ENCODE assay signal across 9 mouse cellular contexts in genomic region chr7:141408833-141409232, GRCm38 (mm10). TPM values are rescaled to one million over a fixed set of nuclear protein-coding genes. Genes with fewer than 3 reads are reported as not detected.
A peak's percentile ranks its signal among the peaks of the same experiment; 100 is the strongest.
DNase-seq lines count a peak whose midpoint lies in the region; ATAC-seq and TF ChIP-seq lines count a peak whose summit lies in the region.
"Had no signal": no experiment of that assay in that cellular context is flagged by ENCODE, and none has a peak within 500 bp of the region (broad histone marks: within the 10 kb centered on the region; RNA-seq: fewer than 3 reads in every experiment).

No protein-coding gene starts in this region.

- peak overlapping the region; percentile 60; the same call in 1 of the 2 replicates for H3K9ac ChIP-seq in hindbrain, embryonic 13.5 days
- H3K9ac ChIP-seq in lung, postnatal 0 days (replicated peaks; ENCODE audit: low read depth): no peak overlapping the region

- no peak overlapping the region for H3K4me3 ChIP-seq in hindbrain, embryonic 13.5 days
- no peak overlapping the region for H3K4me3 ChIP-seq in lung, postnatal 0 days (ENCODE audit: low read depth, low read length)

- no peak overlapping the region for H3K4me2 ChIP-seq in hindbrain, embryonic 13.5 days
- H3K4me2 ChIP-seq in lung, postnatal 0 days (replicated peaks; ENCODE audit: low read depth, low read length): no peak overlapping the region

- H3K9me3 ChIP-seq in hindbrain, embryonic 13.5 days: no peaks in the 10 kb centered on the region
- H3K9me3 ChIP-seq in lung, postnatal 0 days (ENCODE audit: low read length): no peaks in the 10 kb centered on the region

- peaks cover 25% of the 10 kb centered on the region for H3K4me1 ChIP-seq in hindbrain, embryonic 13.5 days (replicated peaks)
- H3K4me1 ChIP-seq in lung, postnatal 0 days (ENCODE audit: insufficient read depth, low read depth, low read length): no peaks in the 10 kb centered on the region; the same call in 1 of the 2 replicates

- peak; percentile 97 for TF ChIP-seq CTCF in lung, postnatal 0 days (IDR thresholded peaks at IDR 0.05)

- peak; percentile 43 for ATAC-seq in hindbrain, embryonic 13.5 days (ENCODE audit: low FRiP score)
- peak; percentile 74 for ATAC-seq in lung, postnatal 0 days

- no peaks in the 10 kb centered on the region for H3K27me3 ChIP-seq in hindbrain, embryonic 13.5 days
- no peaks in the 10 kb centered on the region for H3K27me3 ChIP-seq in lung, postnatal 0 days (replicated peaks; ENCODE audit: insufficient read depth, low read length)

- peaks cover 37% of the 10 kb centered on the region for H3K36me3 ChIP-seq in hindbrain, embryonic 13.5 days
- no peaks in the 10 kb centered on the region for H3K36me3 ChIP-seq in lung, postnatal 0 days (ENCODE audit: insufficient read depth, low read length)

- TF ChIP-seq EP300 in lung, postnatal 0 days (IDR thresholded peaks at IDR 0.05): no peak

- H3K27ac ChIP-seq in hindbrain, embryonic 13.5 days: 0 out of 2 replicates have a peak overlapping the region, but pooled peaks have one; percentile 14
- no peak overlapping the region for H3K27ac ChIP-seq in lung, postnatal 0 days (ENCODE audit: low read length)
- H3K27ac ChIP-seq: macrophage had no signal

- peak; percentile 91 for DNase-seq in MN1 (ENCODE audit: low spot score)
- DNase-seq in cerebellum, adult 9-11 months: peak; percentile 95
- peak; percentile 66 to 95 for DNase-seq in frontal cortex, adult 2 months (ENCODE audit: extremely low spot score in 1 of 2, low spot score in 1 of 2)
- peak; percentile 90 to 91 for DNase-seq in layer of hippocampus, postnatal 10 days (ENCODE audit: low spot score in 2 of 2)
- DNase-seq in lung, postnatal 0 days (ENCODE audit: low spot score): peak; percentile 90
- peak; percentile 65 for DNase-seq in ovary, postnatal 10 days (ENCODE audit: low spot score)
- peak; percentile 75 for DNase-seq in thymus, postnatal 0 days (ENCODE audit: low spot score)

- WGBS in hindbrain, embryonic 13.5 days: 12% methylated on average over 11 of the region's 11 CpGs
- WGBS in lung, postnatal 0 days: 11% methylated on average over 11 of the region's 11 CpGs

RNA-seq across cellular contexts. Expression of gene Gatd1, which starts 5.1 kb away (rescaled TPM):
- 49.9 and 55.6 TPM in 2 replicates for polyA plus RNA-seq in frontal cortex, adult 2 months (2012; rRNA removed)
- polyA plus RNA-seq in hindbrain, embryonic 13.5 days (2015; fragmentation: Nextera tagmentation; extraction: Ambion mirVana): 57.4 and 58.5 TPM in 2 replicates
- 10 to 100 TPM; 34.4 to 39.3 TPM for total RNA-seq in layer of hippocampus, postnatal 10 days (2021)
- polyA plus RNA-seq in lung, postnatal 0 days (2015; fragmentation: Nextera tagmentation; extraction: Ambion mirVana): 49.8 and 52.3 TPM in 2 replicates
- 52.1 and 53.8 TPM in 2 replicates for polyA plus RNA-seq in thymus, postnatal 0 days (2015; fragmentation: Nextera tagmentation; extraction: Ambion mirVana)

RNA-seq across cellular contexts. Expression of gene Taldo1, which starts 16.8 kb away (rescaled TPM):
- 151 and 152 TPM in 2 replicates for polyA plus RNA-seq in frontal cortex, adult 2 months (2012; rRNA removed)
- polyA plus RNA-seq in hindbrain, embryonic 13.5 days (2015; fragmentation: Nextera tagmentation; extraction: Ambion mirVana): 333 and 346 TPM in 2 replicates
- 100 to 1,000 TPM; 115 to 126 TPM for total RNA-seq in layer of hippocampus, postnatal 10 days (2021)
- polyA plus RNA-seq in lung, postnatal 0 days (2015; fragmentation: Nextera tagmentation; extraction: Ambion mirVana): 260 and 276 TPM in 2 replicates
- 379 and 423 TPM in 2 replicates for polyA plus RNA-seq in thymus, postnatal 0 days (2015; fragmentation: Nextera tagmentation; extraction: Ambion mirVana)

RNA-seq across cellular contexts. Expression of gene Cend1, which starts 20.5 kb away (rescaled TPM):
- polyA plus RNA-seq in frontal cortex, adult 2 months (2012; rRNA removed): 204 and 235 TPM in 2 replicates
- 68.3 and 73.4 TPM in 2 replicates for polyA plus RNA-seq in hindbrain, embryonic 13.5 days (2015; fragmentation: Nextera tagmentation; extraction: Ambion mirVana)
- 100 to 1,000 TPM; 259 to 281 TPM for total RNA-seq in layer of hippocampus, postnatal 10 days (2021)
- polyA plus RNA-seq in lung, postnatal 0 days (2015; fragmentation: Nextera tagmentation; extraction: Ambion mirVana): 0.25 TPM in 2 replicates
- 0.24 and 0.26 TPM in 2 replicates for polyA plus RNA-seq in thymus, postnatal 0 days (2015; fragmentation: Nextera tagmentation; extraction: Ambion mirVana)
- polyA plus RNA-seq: macrophage had no signal

RNA-seq across cellular contexts. Expression of gene Slc25a22, which starts 28.9 kb away (rescaled TPM):
- 227 and 251 TPM in 2 replicates for polyA plus RNA-seq in frontal cortex, adult 2 months (2012; rRNA removed)
- 71.3 and 76.3 TPM in 2 replicates for polyA plus RNA-seq in hindbrain, embryonic 13.5 days (2015; fragmentation: Nextera tagmentation; extraction: Ambion mirVana)
- total RNA-seq in layer of hippocampus, postnatal 10 days (2021): 100 to 1,000 TPM; 281 to 341 TPM
- polyA plus RNA-seq in lung, postnatal 0 days (2015; fragmentation: Nextera tagmentation; extraction: Ambion mirVana): 9.8 and 12.3 TPM in 2 replicates
- 19.0 and 19.1 TPM in 2 replicates for polyA plus RNA-seq in thymus, postnatal 0 days (2015; fragmentation: Nextera tagmentation; extraction: Ambion mirVana)

RNA-seq across cellular contexts. Expression of gene Pidd1, which starts 35.0 kb away (rescaled TPM):
- 3.3 and 3.5 TPM in 2 replicates for polyA plus RNA-seq in frontal cortex, adult 2 months (2012; rRNA removed)
- 4.9 and 5.7 TPM in 2 replicates for polyA plus RNA-seq in hindbrain, embryonic 13.5 days (2015; fragmentation: Nextera tagmentation; extraction: Ambion mirVana)
- 1 to 10 TPM; 2.1 to 3.8 TPM for total RNA-seq in layer of hippocampus, postnatal 10 days (2021)
- 1.7 and 1.8 TPM in 2 replicates for polyA plus RNA-seq in lung, postnatal 0 days (2015; fragmentation: Nextera tagmentation; extraction: Ambion mirVana)
- polyA plus RNA-seq in thymus, postnatal 0 days (2015; fragmentation: Nextera tagmentation; extraction: Ambion mirVana): 13.2 and 14.2 TPM in 2 replicates

Comparison
In these comparisons a context has a peak if more than half of its experiments do, and no peak if none do; other contexts are left out.
1. RNA of gene Cend1, which starts 20.5 kb away (polyA plus RNA-seq): 204 to 235 TPM in frontal cortex, adult 2 months and 68.3 to 73.4 TPM in hindbrain, embryonic 13.5 days; 0.24 to 0.26 TPM in thymus, postnatal 0 days and 0.25 TPM in lung, postnatal 0 days; every median in the first group is over 10 times any median in the second.
2. Peak in every context shown above with its lines, with median percentiles within 50 percentile points of each other: DNase-seq.